Mouse (Mus musculus) thymus, postnatal 0 days (tissue): ENCODE measurements around the gene Slc22a5. TPM values are rescaled to one million over a fixed set of nuclear protein-coding genes. Genes with fewer than 3 reads are reported as not detected.

Experiments
- DNase-seq: peaks from one replicate; pipeline ENCODE4 v3.0.0-alpha.2; 2015; ENCODE audit warnings: low spot score
- polyA plus RNA-seq: library from polyadenylated mRNA; unstranded; fragments of >200 nt; fragmentation: Nextera tagmentation; extraction: Ambion mirVana; gene quantifications from 2 replicates; pipeline ENCODE4 v1.2.1, GENCODE M21; 2015

Gene Slc22a5
- polyA plus RNA-seq, 1 experiment from 2014 or later: 12.8 TPM

DNA sequence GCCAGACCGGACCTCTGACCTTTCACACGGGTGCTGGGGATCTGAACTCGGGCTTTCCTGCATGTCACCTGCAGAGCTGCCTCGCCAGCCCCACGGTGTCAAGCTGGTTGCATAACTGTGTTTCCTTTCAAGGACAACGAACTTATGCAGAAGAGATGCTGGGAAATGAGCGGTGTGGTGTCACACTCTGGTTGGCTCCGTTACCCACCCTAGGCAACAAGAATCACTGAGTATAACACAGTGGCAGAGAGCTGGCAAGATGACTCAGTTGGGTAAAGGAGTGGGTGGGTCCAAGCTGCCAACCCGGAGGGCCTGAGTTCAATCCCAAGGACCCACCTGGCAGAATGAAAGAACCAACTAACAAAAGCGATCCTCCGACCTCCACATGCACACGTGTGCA is 49.9 kb downstream of the Slc22a5 start:
- DNase-seq: peak; percentile 28

DNA sequence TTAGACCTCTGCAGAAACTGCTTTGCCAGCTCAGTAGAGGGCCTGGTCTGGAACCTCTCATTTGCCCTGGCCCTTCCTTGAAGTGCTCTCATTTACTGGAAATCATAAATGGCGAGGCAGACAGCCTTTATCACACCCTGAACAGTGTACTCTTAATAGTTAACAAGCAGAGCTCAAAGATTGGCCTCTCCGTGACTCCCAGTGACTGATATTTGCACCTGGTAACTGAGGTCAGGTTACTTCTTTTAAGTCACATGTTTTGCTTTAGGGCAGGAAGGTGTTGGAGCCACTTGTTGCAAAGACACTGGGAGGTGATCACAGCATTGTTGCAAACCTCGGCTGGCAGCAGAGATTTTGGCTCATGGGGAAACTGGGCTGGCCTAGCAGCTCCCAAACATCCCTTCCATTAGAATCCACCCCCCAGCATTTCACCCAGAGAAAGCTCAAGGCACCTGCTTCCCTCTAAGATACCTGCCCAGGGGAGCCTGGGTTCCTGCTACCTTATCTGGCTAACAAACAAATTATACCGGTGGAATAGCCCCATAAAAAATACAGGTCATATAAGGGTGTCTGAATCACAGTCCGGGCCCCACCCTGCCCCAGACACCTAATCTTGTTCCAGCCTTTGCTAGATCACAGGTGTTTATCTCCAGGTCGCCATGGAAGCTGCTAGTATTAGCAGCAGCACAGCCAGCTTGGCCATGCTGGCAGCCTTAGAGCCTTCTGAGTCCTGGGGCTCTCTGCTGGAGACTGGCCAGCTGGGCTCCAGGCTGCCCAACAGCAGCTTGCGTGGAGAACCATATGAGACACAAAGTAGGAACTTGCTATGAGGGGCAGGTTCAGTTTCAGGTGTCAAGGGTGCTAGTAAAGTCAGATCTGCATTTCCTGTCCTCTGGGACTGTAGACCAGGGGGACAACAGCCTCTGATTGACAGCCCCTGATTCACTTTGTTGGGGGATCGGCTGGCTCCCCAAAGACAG is 51.5 kb downstream of the Slc22a5 start:
- peak; percentile 40 for DNase-seq

DNA sequence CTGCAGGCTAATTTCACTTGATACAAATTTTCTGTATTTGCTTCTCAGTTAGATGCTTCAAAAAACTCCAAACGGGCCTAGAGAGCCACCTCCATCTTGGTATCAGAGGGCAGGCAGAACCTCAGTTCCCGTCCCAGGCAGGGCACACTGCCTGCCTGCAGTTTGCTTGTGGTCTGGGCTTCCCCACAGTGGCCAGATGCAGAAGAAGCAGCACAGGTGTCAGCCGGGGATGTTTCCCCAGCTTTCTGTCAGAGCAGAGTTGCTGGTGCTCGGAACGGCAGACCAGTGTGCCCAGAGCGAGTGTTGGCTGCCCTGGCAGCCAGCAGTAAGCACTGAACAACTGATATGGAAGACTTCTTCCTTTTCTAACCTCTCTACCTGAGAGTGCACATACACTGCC is 52.3 kb downstream of the Slc22a5 start:
- peak; percentile 75 for DNase-seq

DNA sequence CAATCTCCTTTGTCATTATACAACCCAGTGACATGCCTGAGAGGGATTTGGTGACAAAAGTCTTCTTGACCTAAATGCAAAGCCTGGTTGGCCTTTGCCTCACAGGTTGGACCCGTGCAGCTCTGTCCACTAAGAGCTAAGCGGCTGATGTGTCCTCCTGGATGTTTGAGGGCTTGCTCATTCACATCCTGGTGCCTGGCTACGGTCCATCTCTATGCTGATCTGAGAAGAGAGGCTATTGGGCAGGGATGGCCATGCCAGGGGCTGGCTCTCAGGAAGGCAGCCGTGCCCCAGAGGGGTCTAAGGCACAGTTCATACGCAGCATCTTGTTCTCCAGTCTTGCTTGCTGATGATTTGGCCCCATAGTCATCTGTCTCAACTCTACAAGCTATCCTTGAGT is 53.7 kb downstream of the Slc22a5 start:
- no peak for DNase-seq

DNA sequence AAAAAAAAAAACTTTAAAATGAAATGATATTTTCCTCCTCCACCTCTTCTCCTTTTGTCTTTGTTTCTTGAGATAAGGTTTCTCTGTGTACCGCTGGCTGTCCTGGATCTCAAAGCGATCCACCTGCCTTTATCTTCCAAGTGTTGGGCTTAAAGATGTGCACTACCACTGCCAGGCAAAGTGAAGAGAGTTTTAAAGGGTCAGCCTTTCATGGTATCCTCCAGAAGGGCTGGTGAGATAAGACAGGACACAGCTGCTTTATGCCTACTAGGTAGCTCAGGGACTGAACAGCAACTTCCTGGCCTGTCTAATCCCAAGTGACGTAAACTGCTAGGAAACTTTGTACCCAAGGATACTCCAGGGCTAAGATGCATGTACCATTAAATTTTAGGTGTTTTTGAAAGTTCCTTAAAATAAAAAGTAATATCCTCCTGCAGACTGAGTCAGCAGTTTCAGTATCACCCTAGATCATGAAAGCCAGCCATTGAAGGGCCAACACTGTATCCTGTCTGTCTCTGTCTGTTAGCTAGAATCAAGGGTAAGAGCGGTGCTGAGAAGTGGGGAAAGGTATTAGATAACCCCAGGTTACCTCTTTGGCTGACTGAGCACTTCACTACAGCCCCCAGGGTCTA is 56.0 kb downstream of the Slc22a5 start:
- no peak for DNase-seq

DNA sequence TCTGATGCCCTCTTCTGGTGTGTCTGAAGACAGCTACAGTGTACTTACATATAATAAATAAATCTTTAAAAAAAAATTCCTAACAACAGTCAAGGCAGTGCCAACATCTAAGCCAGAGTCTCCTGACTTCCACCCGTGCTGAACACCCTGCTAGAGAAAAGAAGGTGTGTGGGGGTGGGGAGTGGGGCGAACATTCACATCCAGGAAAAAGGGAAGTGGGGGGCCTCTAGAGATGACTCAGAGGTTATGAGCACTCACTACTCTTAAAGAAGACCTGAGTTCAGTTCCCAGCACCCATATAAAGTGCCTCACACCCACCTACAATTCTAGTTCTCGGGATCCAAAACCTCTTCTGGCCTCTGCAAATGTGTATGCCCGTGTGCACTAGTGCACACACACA is 66.1 kb downstream of the Slc22a5 start:
- DNase-seq: no peak

DNA sequence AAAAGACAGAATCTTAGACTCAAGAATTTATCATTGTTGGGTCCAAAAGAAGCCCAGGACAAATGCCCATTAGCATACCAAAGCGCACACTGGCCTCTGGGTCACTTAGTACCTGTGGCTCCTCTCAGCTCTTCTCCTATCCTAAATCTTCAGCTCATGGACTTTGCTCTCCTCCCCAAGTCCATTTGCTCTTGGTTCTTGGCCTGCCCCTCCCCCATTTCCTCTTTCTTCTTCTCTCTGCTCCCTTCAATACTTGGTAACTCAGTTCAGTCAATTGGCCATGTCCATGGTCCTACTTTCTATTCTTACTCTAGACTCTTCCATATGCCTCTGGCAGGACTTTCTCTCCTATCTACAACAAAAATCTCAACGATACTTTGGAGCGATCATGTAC is 69.5 kb downstream of the Slc22a5 start:
- DNase-seq: no peak

DNA sequence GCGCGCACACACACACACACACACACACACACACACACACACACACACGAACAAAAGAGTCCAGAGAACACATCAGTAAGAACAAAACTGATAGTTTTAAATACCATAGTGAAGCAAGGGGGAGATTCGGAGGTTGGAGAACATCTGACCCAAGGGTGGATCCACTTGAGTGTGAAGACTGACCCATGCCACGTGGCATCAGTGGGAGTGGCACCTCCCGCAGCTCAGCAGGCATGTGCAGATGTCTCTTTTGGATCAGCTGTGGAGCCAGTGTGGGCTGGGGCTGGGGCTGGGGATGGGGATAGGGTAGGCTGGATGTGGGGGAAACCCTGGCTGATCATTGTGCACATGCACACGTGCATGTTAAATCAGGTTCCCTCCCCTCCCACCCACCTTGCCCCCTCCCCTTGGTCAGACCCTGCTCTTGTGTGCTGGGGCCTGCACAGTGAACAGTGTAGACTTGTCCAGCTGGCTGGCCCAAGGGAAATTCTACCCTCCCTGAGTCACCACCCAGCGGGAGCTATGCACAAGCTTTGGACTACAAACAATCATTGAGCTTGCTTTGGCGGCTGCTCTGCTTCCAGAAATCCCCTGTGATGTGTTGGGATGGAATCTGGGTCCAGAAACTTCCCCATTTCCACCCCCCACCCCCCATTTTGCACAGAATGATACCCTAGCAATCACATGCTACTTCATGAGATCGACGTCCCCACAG is 70.1 kb downstream of the Slc22a5 start:
- DNase-seq: no peak

DNA sequence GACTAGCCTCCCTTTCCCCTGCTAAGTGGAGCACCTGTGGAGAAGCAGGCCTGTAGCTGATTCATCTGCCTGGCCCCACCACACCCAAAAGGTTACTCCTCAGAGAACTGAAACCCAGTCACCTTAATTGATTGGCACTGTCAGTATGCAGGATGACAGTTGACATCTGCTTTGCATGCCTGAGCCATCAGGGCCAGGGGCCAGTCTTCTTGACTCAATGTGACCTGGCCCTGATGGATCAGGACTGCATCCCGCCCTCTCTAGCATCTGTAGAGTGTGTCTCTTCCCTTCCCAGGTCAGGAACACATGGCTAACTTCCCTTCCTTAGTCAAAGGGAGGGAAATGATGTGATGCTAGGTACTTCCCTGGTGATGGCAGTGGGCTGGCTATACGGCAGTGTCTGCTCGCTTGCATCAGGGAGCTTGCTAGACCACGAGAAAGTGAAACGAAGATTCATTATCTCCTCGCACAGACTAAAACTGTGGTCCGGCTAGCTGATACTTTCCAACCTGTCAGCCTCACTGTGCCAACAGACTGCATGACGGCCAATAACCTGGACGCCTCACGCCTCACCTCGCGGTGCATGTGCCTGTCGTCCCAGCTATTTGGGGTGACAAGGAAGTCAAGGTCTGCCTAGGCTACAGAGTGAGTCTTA is 70.8 kb downstream of the Slc22a5 start:
- DNase-seq: no peak

DNA sequence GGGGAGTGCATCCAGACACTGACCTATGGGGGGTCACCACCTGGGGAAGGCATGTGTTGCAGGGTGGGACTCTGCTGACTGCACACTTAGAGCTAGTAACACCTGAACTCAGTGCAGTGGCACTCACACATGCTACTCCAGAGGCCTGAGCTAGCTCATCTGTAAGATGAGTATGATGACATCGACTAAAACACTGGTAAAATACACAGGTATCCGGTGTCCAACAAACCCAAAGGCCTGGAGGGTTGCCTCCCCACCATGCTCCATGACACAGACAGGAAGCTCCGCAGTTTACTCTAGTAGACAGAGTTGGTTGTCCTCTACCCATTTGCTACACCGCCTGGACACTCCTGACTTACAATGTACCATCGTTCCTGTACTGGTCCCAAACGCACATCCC is 71.9 kb downstream of the Slc22a5 start:
- DNase-seq: no peak

DNA sequence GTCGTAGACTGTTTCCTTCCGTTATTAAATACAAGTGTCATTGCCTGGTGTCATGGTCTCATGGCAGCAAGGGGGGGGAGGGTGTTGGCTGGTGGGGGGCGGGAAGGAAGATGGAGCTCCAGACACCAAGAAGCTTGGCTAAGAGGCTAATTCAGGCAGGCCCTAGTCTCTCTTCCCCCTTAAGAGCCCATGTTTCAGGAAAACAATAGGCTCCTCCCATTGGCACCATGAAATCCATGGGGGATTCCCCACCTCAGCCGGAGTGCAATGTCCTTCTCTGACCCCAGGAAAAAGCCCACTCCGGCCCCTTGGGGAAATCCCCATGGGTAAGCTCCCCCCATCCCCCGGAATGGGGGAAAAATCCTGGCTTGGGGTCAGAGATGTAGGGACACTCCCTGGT is 72.7 kb downstream of the Slc22a5 start:
- DNase-seq: no peak

DNA sequence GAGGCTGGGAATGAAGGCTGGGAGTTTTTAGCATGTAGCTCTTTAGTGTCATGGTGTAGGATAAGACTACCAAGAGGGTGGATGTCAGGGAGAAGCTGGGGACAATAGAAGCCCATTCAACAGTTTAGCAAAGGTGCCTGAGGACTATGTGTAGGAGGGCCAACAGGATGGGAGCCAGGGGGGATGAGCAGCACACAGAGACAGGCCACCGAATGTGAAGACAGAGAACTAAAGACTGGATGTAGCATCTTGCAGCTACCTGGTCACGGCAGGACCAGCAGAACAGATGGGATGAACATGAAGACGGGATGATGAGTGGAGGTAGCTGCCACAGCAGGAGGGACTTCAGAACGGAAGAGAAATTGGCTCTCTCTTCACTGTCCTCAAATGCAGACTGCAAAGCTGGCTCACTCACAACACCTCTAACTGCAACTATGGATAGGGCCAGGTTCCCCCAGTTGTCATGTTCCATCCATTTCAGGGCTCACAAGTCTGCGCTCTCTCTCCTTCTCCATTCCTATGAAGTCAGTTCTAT is 74.6 kb downstream of the Slc22a5 start:
- no peak for DNase-seq

DNA sequence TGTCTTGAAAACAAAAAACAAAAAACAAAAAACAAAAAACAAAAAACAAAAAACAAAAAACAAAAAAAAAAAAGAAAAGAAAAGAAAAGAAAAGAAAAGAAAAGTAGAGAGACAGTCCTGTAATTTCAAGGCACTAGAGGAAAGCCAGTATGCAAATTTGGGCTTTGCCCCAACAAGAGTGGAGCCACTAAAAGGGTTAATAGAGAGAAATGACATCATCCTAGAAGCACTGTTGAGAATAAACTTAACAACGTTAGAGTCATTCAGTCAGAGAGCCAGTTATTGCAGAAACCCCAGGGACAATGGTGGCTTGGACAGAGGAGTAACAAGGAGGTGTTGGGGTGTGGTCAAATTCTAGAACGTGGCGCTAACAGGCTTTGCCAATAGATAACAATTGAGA is 76.7 kb downstream of the Slc22a5 start:
- no peak for DNase-seq

Other genes starting within 250 kb of the Slc22a5 start
- 40.0 and 44.8 TPM in 2 replicates for gene Rad50, start 184.3 kb downstream of the Slc22a5 start, polyA plus RNA-seq
- 0.55 and 0.81 TPM in 2 replicates for gene Il5, start 170.9 kb downstream of the Slc22a5 start, polyA plus RNA-seq
- 105 and 114 TPM in 2 replicates for gene Irf1, start 121.6 kb downstream of the Slc22a5 start, polyA plus RNA-seq
- gene Gm17334, start 118.5 kb downstream of the Slc22a5 start, polyA plus RNA-seq: 0.94 and 1.2 TPM in 2 replicates
- gene Gm12216, start 32.4 kb downstream of the Slc22a5 start, polyA plus RNA-seq: 24.2 and 25.5 TPM in 2 replicates
- gene Slc22a21, start 88.7 kb upstream of the Slc22a5 start, polyA plus RNA-seq: 0.90 and 1.1 TPM in 2 replicates
- gene Slc22a4, start 136.4 kb upstream of the Slc22a5 start, polyA plus RNA-seq: 0.46 and 0.54 TPM in 2 replicates
- gene Pdlim4, start 177.4 kb upstream of the Slc22a5 start, polyA plus RNA-seq: 23.6 and 25.2 TPM in 2 replicates
- 5.1 TPM in 2 replicates for gene P4ha2, start 208.4 kb upstream of the Slc22a5 start, polyA plus RNA-seq